Mouse (Mus musculus) CH12.LX (cell line): ENCODE measurements around the gene Gtf2b. TPM values are rescaled to one million over a fixed set of nuclear protein-coding genes. Genes with fewer than 3 reads are reported as not detected.

Experiments used
- DNase-seq: peaks from one replicate; pipeline ENCODE4 v3.0.0-alpha.2; 2013; ENCODE audit errors: extremely low read depth
- H3K27ac ChIP-seq: 2 replicates; pipeline ENCODE4 v1.5.1; 2012; ENCODE audit warnings: low read depth, mild to moderate bottlenecking, control low read depth, moderate library complexity; ENCODE audit not compliant: insufficient read depth
- H3K27me3 ChIP-seq: replicated peaks from 2 replicates; pipeline ENCODE3; 2012; ENCODE audit warnings: inconsistent platforms
- H3K36me3 ChIP-seq, 2 experiments: replicated peaks in 1 of 2; 2 replicates each; pipeline versions ENCODE3 to v1.6.1; 2012; ENCODE audit warnings: inconsistent platforms in 1 of 2, low read length in 1 of 2, mild to moderate bottlenecking in 1 of 2, mixed read lengths in 1 of 2, moderate library complexity in 1 of 2; ENCODE audit not compliant: control insufficient read depth in 1 of 2, insufficient read depth in 1 of 2
- H3K4me1 ChIP-seq, 2 experiments: 2 replicates each; pipeline ENCODE4 v1.6.1; 2012; ENCODE audit warnings: inconsistent platforms in 1 of 2, moderate library complexity in 1 of 2; ENCODE audit not compliant: insufficient read depth in 2 of 2, control insufficient read depth in 1 of 2
- H3K4me2 ChIP-seq: 2 replicates; pipeline ENCODE4 v1.6.1; 2012; ENCODE audit warnings: low read depth, mild to moderate bottlenecking, control low read depth; ENCODE audit not compliant: poor library complexity, insufficient read depth, severe bottlenecking
- H3K4me3 ChIP-seq, 3 experiments: fragments of 150-350 bp in 1 of 3; sonication (generic) in 1 of 3; replicated peaks in 1 of 3; 2 replicates each; pipeline versions ENCODE3 to v1.5.1; 2011 to 2012; ENCODE audit warnings: low read depth in 2 of 3, low read length in 2 of 3, mild to moderate bottlenecking in 2 of 3, moderate library complexity in 2 of 3, control low read depth in 1 of 3, improper control_type of control experiment in 1 of 3, inconsistent platforms in 1 of 3, mixed read lengths in 1 of 3; ENCODE audit not compliant: poor library complexity in 1 of 3
- H3K79me2 ChIP-seq: replicated peaks from 2 replicates; pipeline ENCODE4 v1.6.1; 2012; ENCODE audit warnings: mild to moderate bottlenecking, moderate library complexity; ENCODE audit not compliant: control insufficient read depth, poor library complexity, insufficient read depth, severe bottlenecking; ENCODE audit errors: extremely low read depth
- H3K9ac ChIP-seq: 2 replicates; pipeline ENCODE4 v1.6.1; 2012; ENCODE audit warnings: low read depth, mild to moderate bottlenecking, control low read depth, moderate library complexity; ENCODE audit not compliant: insufficient read depth
- H3K9me3 ChIP-seq: replicated peaks from 2 replicates; pipeline ENCODE3; 2012; ENCODE audit warnings: low read length, inconsistent platforms, mixed read lengths
- BHLHE40 ChIP-seq: IDR thresholded peaks from 2 replicates; pipeline ENCODE4 v1.6.1; 2011; ENCODE audit warnings: mild to moderate bottlenecking, low read depth, low read length, improper control_type of control experiment
- CHD2 ChIP-seq: IDR thresholded peaks from 2 replicates; pipeline ENCODE4 v1.6.1; 2011; ENCODE audit warnings: low read length, improper control_type of control experiment
- CTCF ChIP-seq, 2 experiments: IDR thresholded peaks in 1 of 2; conservative IDR thresholded peaks in 1 of 2; 2 replicates each; pipeline ENCODE4 v1.5.1; 2011 to 2012; ENCODE audit warnings: low read depth in 2 of 2, low read length in 2 of 2, improper control_type of control experiment in 1 of 2, inconsistent platforms in 1 of 2, mild to moderate bottlenecking in 1 of 2, moderate library complexity in 1 of 2
- E2F4 ChIP-seq: IDR thresholded peaks from 2 replicates; pipeline ENCODE4 v1.6.1; 2011; ENCODE audit warnings: low read depth, low read length, improper control_type of control experiment; ENCODE audit not compliant: insufficient replicate concordance
- ELF1 ChIP-seq: IDR thresholded peaks from 2 replicates; pipeline ENCODE4 v1.6.1; 2014; ENCODE audit warnings: low read depth, mild to moderate bottlenecking, inconsistent platforms, low read length, improper control_type of control experiment
- EP300 ChIP-seq: IDR thresholded peaks from 2 replicates; pipeline ENCODE4 v1.6.1; 2011; ENCODE audit warnings: low read length, improper control_type of control experiment
- GABPA ChIP-seq: IDR thresholded peaks from 2 replicates; pipeline ENCODE4 v1.6.1; 2012; ENCODE audit warnings: low read depth, low read length, improper control_type of control experiment, inconsistent platforms; ENCODE audit not compliant: insufficient replicate concordance
- JUN ChIP-seq: IDR thresholded peaks from 2 replicates; pipeline ENCODE4 v1.6.1; 2011; ENCODE audit warnings: low read depth, mild to moderate bottlenecking, low read length, improper control_type of control experiment, moderate library complexity; ENCODE audit not compliant: insufficient read depth
- JUND ChIP-seq: conservative IDR thresholded peaks from 2 replicates; pipeline ENCODE4 v1.6.1; 2011; ENCODE audit warnings: low read depth, low read length, improper control_type of control experiment
- MAFK ChIP-seq: IDR thresholded peaks from 2 replicates; pipeline ENCODE4 v1.6.1; 2011; ENCODE audit warnings: low read length, improper control_type of control experiment; ENCODE audit not compliant: insufficient replicate concordance
- MAX ChIP-seq: IDR thresholded peaks from 2 replicates; pipeline ENCODE4 v1.6.1; 2011; ENCODE audit warnings: low read length, improper control_type of control experiment
- MAZ ChIP-seq: IDR thresholded peaks from 2 replicates; pipeline ENCODE4 v1.6.1; 2012; ENCODE audit warnings: low read depth, mild to moderate bottlenecking, inconsistent platforms, low read length, improper control_type of control experiment, moderate library complexity
- MEF2A ChIP-seq: IDR thresholded peaks from 2 replicates; pipeline ENCODE4 v1.6.1; 2014; ENCODE audit warnings: low read depth, mild to moderate bottlenecking, inconsistent platforms, low read length, improper control_type of control experiment, borderline replicate concordance
- MXI1 ChIP-seq: IDR thresholded peaks from 2 replicates; pipeline ENCODE4 v1.6.1; 2011; ENCODE audit warnings: mild to moderate bottlenecking, low read depth, low read length, improper control_type of control experiment
- MYC ChIP-seq: IDR thresholded peaks from 2 replicates; pipeline ENCODE4 v1.6.1; 2011; ENCODE audit warnings: low read depth, mild to moderate bottlenecking, improper control_type of control experiment, low read length
- NELFE ChIP-seq: IDR thresholded peaks from 2 replicates; pipeline ENCODE4 v1.6.1; 2011; ENCODE audit warnings: low read depth, low read length, improper control_type of control experiment
- PAX5 ChIP-seq: IDR thresholded peaks from 2 replicates; pipeline ENCODE4 v1.6.1; 2012; ENCODE audit warnings: low read length, inconsistent platforms, mixed read lengths
- POLR2AphosphoS2 ChIP-seq: IDR thresholded peaks from 2 replicates; pipeline ENCODE4 v1.6.1; 2011; ENCODE audit warnings: low read depth, low read length, improper control_type of control experiment
- RAD21 ChIP-seq: IDR thresholded peaks from 2 replicates; pipeline ENCODE4 v1.6.1; 2011; ENCODE audit warnings: low read depth, mild to moderate bottlenecking, low read length, improper control_type of control experiment, moderate library complexity
- RCOR1 ChIP-seq: conservative IDR thresholded peaks from 2 replicates; pipeline ENCODE4 v1.6.1; 2012; ENCODE audit warnings: low read depth, mild to moderate bottlenecking, inconsistent platforms, low read length, improper control_type of control experiment
- SMC3 ChIP-seq: IDR thresholded peaks from 2 replicates; pipeline ENCODE4 v1.6.1; 2011; ENCODE audit warnings: low read depth, low read length, improper control_type of control experiment
- TBP ChIP-seq: conservative IDR thresholded peaks from 2 replicates; pipeline ENCODE4 v1.6.1; 2011; ENCODE audit warnings: low read depth, low read length, improper control_type of control experiment
- UBTF ChIP-seq: IDR thresholded peaks from 2 replicates; pipeline ENCODE4 v1.6.1; 2012; ENCODE audit warnings: low read depth, mild to moderate bottlenecking, inconsistent platforms, low read length, improper control_type of control experiment, moderate library complexity
- USF2 ChIP-seq: conservative IDR thresholded peaks from 2 replicates; pipeline ENCODE4 v1.6.1; 2011; ENCODE audit warnings: low read depth, low read length, improper control_type of control experiment
- ZC3H11A ChIP-seq: IDR thresholded peaks from 2 replicates; pipeline ENCODE4 v1.6.1; 2012; ENCODE audit warnings: low read depth, mild to moderate bottlenecking, inconsistent platforms, low read length, improper control_type of control experiment
- ZKSCAN1 ChIP-seq: IDR thresholded peaks from 2 replicates; pipeline ENCODE4 v1.6.1; 2012; ENCODE audit warnings: low read depth, inconsistent platforms, low read length, improper control_type of control experiment, borderline replicate concordance
- ZNF384 ChIP-seq: IDR thresholded peaks from 2 replicates; pipeline ENCODE4 v1.6.1; 2012; ENCODE audit warnings: low read depth, low read length, improper control_type of control experiment, inconsistent platforms
- dilution Hi-C: fragments of 300-500 bp; cut with MboI; formaldehyde crosslinking; loops from 2 replicates; pipeline ENCODE4 v1.14.3; 2020; ENCODE audit warnings: low sequenced_read_pairs; ENCODE audit not compliant: extremely low pct_unique_long_range_greater_than_20kb, extremely low pct_ligation_motif_present
- in situ Hi-C: fragments of 300-500 bp; cut with MboI; formaldehyde crosslinking; loops from 3 replicates; pipeline ENCODE4 v1.14.3; 2019; ENCODE audit warnings: low sequenced_read_pairs, low pct_ligation_motif_present, low pct_unique_long_range_greater_than_20kb, mixed read lengths
- polyA plus RNA-seq: library from polyadenylated mRNA; unstranded; fragments of >175 nt; gene quantifications from 2 replicates; pipeline ENCODE4 v1.2.1, GENCODE M21; 2012; ENCODE audit warnings: low read depth; ENCODE audit not compliant: insufficient read length
- total RNA-seq, 2 experiments: library from RNA; depleted of rRNA; stranded (reverse); fragments of 300-350 nt in 1 of 2; fragments of >200 nt in 1 of 2; gene quantifications; 2 replicates each; pipeline ENCODE4 v1.2.3; 2012 to 2014

The Gtf2b gene
- total and polyA plus RNA-seq, 3 experiments = 120 to 297 (median 138) TPM

- H3K27me3 ChIP-seq = no peaks in the 10 kb centered on the region
- no peak for DNase-seq
- H3K27ac ChIP-seq = no peak overlapping the region
- H3K79me2 ChIP-seq = peaks cover 32% of the 10 kb centered on the region
- TF ChIP-seq MAX (no peak), TBP (no peak), JUN (no peak), BHLHE40 (no peak), SMC3 (no peak), CTCF (conservative IDR thresholded peaks at IDR 0.05 in 1 of 2, IDR thresholded peaks at IDR 0.05 in 1 of 2; ENCODE audit: low read depth in 2 of 2, low read length in 2 of 2) (no peak), ZNF384 (no peak), CHD2 (no peak), NELFE (no peak), RAD21 (no peak), MAZ (no peak), ZC3H11A (no peak), UBTF (no peak), MAFK (no peak)
- no peaks in the 10 kb centered on the region for H3K9me3 ChIP-seq
- H3K4me1 ChIP-seq = peaks cover 5 to 13% of the 10 kb centered on the region in 2 experiments; a peak in 1 of 4 replicates
- no peak overlapping the region for H3K4me3 ChIP-seq
- dilution Hi-C loops (no loop called here), in situ Hi-C loops (loop anchor here (10.0 kb wide), 1 partner anchor 148 kb away; no protein-coding TSS in a partner anchor)
- H3K4me2 ChIP-seq = no peak overlapping the region
- peaks cover 75 to 97% of the 10 kb centered on the region in 2 experiments for H3K36me3 ChIP-seq
- no peak overlapping the region for H3K9ac ChIP-seq
Observed at GRCm38 (mm10) chr3:142777227-142777626, 12.4 kb downstream of the Gtf2b start.

GRCm38 (mm10) chr3:142786423-142787072 lies 21.7 kb downstream of the Gtf2b start:
- TF ChIP-seq UBTF (no peak), JUND (no peak), RCOR1 (no peak), MXI1 (no peak), JUN (no peak), CHD2 (no peak), GABPA (no peak), ELF1 (no peak), ZKSCAN1 (no peak), USF2 (no peak), NELFE (no peak), ZC3H11A (no peak), E2F4 (no peak), EP300 (no peak), MEF2A (no peak), BHLHE40 (no peak), PAX5 (no peak), RAD21 (no peak), POLR2AphosphoS2 (no peak), MYC (no peak)
- Histone ChIP-seq H3K27ac (no peak overlapping the region), H3K9ac (no peak overlapping the region), H3K4me2 (no peak overlapping the region), H3K27me3 (no peaks in the 10 kb centered on the region), H3K4me3 (no peak overlapping the region), H3K4me1 (no peaks in the 10 kb centered on the region), H3K79me2 (no peaks in the 10 kb centered on the region), H3K9me3 (no peaks in the 10 kb centered on the region), H3K36me3 (peaks cover 60 to 90% of the 10 kb centered on the region in 2 experiments)
- in situ Hi-C loops = no loop called here
- dilution Hi-C loops = no loop called here
- no peak for DNase-seq
